Mouse (Mus musculus) embryonic facial prominence, embryonic 12.5 days (tissue): ENCODE measurements around the gene Ralbp1. TPM values are rescaled to one million over a fixed set of nuclear protein-coding genes. Genes with fewer than 3 reads are reported as not detected.

Experiments used
- ATAC-seq: fragments of 200-750 bp; cut with Nextera tagmentation; 2 replicates; pipeline ENCODE4 v1.8.0; 2017; ENCODE audit not compliant: insufficient number of reproducible peaks, insufficient read depth, low FRiP score, low TSS enrichment
- H3K27ac ChIP-seq: fragments of 300-500 bp; sonication (generic); 2 replicates; pipeline ENCODE4 v1.5.1; 2016; ENCODE audit warnings: mild to moderate bottlenecking
- H3K27me3 ChIP-seq: fragments of 300-500 bp; sonication (generic); 2 replicates; pipeline ENCODE4 v1.6.1; 2016; ENCODE audit warnings: mild to moderate bottlenecking, moderate library complexity
- H3K36me3 ChIP-seq: fragments of 300-500 bp; sonication (generic); 2 replicates; pipeline ENCODE4 v1.6.1; 2016; ENCODE audit warnings: mild to moderate bottlenecking
- H3K4me1 ChIP-seq: fragments of 300-500 bp; sonication (generic); 2 replicates; pipeline ENCODE4 v1.6.1; 2016
- H3K4me2 ChIP-seq: fragments of 300-500 bp; sonication (generic); replicated peaks from 2 replicates; pipeline ENCODE4 v1.6.1; 2016; ENCODE audit warnings: mild to moderate bottlenecking, moderate library complexity
- H3K4me3 ChIP-seq: fragments of 300-500 bp; sonication (generic); 2 replicates; pipeline ENCODE4 v1.5.1; 2016; ENCODE audit warnings: mild to moderate bottlenecking
- H3K9ac ChIP-seq: fragments of 300-500 bp; sonication (generic); 2 replicates; pipeline ENCODE4 v1.6.1; 2016; ENCODE audit warnings: mild to moderate bottlenecking, moderate library complexity
- H3K9me3 ChIP-seq: fragments of 300-500 bp; sonication (generic); 2 replicates; pipeline ENCODE4 v1.6.1; 2016; ENCODE audit warnings: mild to moderate bottlenecking, moderate library complexity
- WGBS: fragments of 180-500 bp; shearing (Covaris S2); methylation state at CpG from one replicate; pipeline ENCODE4 v1.1.7; 2016; 5-methylcytosine and 5-hydroxymethylcytosine counted together
- polyA plus RNA-seq: library from polyadenylated mRNA; unstranded; fragments of >200 nt; fragmentation: Nextera tagmentation; extraction: Ambion mirVana; gene quantifications from 2 replicates; pipeline ENCODE4 v1.2.1, GENCODE M21; 2016

The Ralbp1 gene
- polyA plus RNA-seq, 1 experiment from 2014 or later: 65.7 TPM

- 55% methylated on average over 6 of the region's 6 CpGs for WGBS
- H3K27ac ChIP-seq: no peak overlapping the region
- H3K4me1 ChIP-seq: peaks cover 8% of the 10 kb centered on the region; the same call in 1 of the 2 replicates
- no peak overlapping the region for H3K4me3 ChIP-seq
- H3K9ac ChIP-seq: no peak overlapping the region
- H3K27me3 ChIP-seq: no peaks in the 10 kb centered on the region
- 0 out of 2 replicates have a peak, but pooled peaks cover 5% of the 10 kb centered on the region for H3K36me3 ChIP-seq
- no peaks in the 10 kb centered on the region for H3K9me3 ChIP-seq
- no peak overlapping the region for H3K4me2 ChIP-seq
- ATAC-seq: no peak
These were observed 28.5 kb upstream of the Ralbp1 start for GRCm38 (mm10) chr17:65914083-65914482.

- ATAC-seq: no peak
- Histone ChIP-seq H3K27ac (no peak overlapping the region), H3K4me2 (no peak overlapping the region), H3K36me3 (0 out of 2 replicates have a peak, but pooled peaks cover 5% of the 10 kb centered on the region), H3K4me1 (peaks cover 12% of the 10 kb centered on the region; the same call in 1 of the 2 replicates), H3K9ac (no peak overlapping the region), H3K9me3 (no peaks in the 10 kb centered on the region), H3K4me3 (no peak overlapping the region), H3K27me3 (no peaks in the 10 kb centered on the region)
- 94% methylated on average over 2 of the region's 2 CpGs for WGBS
These were observed 26.6 kb upstream of the Ralbp1 start for GRCm38 (mm10) chr17:65912202-65912601.

- Histone ChIP-seq H3K4me1 (peaks cover 18% of the 10 kb centered on the region), H3K9me3 (no peaks in the 10 kb centered on the region), H3K27me3 (no peaks in the 10 kb centered on the region), H3K27ac (peak overlapping the region; percentile 42; the same call in 1 of the 2 replicates), H3K4me3 (no peak overlapping the region), H3K9ac (no peak overlapping the region), H3K4me2 (no peak overlapping the region), H3K36me3 (0 out of 2 replicates have a peak, but pooled peaks cover 5% of the 10 kb centered on the region)
- peak; percentile 70; the same call in 1 of the 2 replicates for ATAC-seq
- WGBS: 42% methylated on average over 15 of the region's 15 CpGs
These were observed 25.9 kb upstream of the Ralbp1 start for GRCm38 (mm10) chr17:65911285-65912069.

GRCm38 (mm10) chr17:65908270-65908669, 22.7 kb upstream of the Ralbp1 start:
- H3K36me3 ChIP-seq: no peaks in the 10 kb centered on the region
- ATAC-seq: no peak

GRCm38 (mm10) chr17:65906895-65907401, 21.4 kb upstream of the Ralbp1 start:
- ATAC-seq: no peak
- Histone ChIP-seq H3K27ac (peak overlapping the region; percentile 36; the same call in 1 of the 2 replicates), H3K36me3 (no peaks in the 10 kb centered on the region), H3K9me3 (no peaks in the 10 kb centered on the region), H3K4me2 (peak overlapping the region; percentile 13; the same call in 1 of the 2 replicates), H3K4me3 (no peak overlapping the region), H3K9ac (no peak overlapping the region), H3K27me3 (no peaks in the 10 kb centered on the region), H3K4me1 (peaks cover 20% of the 10 kb centered on the region)
- WGBS: 46% methylated on average over 11 of the region's 11 CpGs

More at GRCm38 (mm10) chr17:65908270-65908669, 22.7 kb upstream of the Ralbp1 start:
- Histone ChIP-seq H3K27ac (no peak overlapping the region), H3K9ac (no peak overlapping the region), H3K4me1 (peaks cover 20% of the 10 kb centered on the region), H3K27me3 (no peaks in the 10 kb centered on the region), H3K4me2 (no peak overlapping the region), H3K4me3 (no peak overlapping the region), H3K9me3 (no peaks in the 10 kb centered on the region)

- H3K9me3 ChIP-seq: no peaks in the 10 kb centered on the region
- H3K4me1 ChIP-seq: peaks cover 16% of the 10 kb centered on the region
- H3K4me2 ChIP-seq: peak overlapping the region; percentile 13; the same call in 1 of the 2 replicates
- ATAC-seq: no peak
- H3K27me3 ChIP-seq: no peaks in the 10 kb centered on the region
- H3K36me3 ChIP-seq: no peaks in the 10 kb centered on the region
- 38% methylated on average over 12 of the region's 12 CpGs for WGBS
- H3K4me3 ChIP-seq: no peak overlapping the region
- H3K9ac ChIP-seq: no peak overlapping the region
- no peak overlapping the region for H3K27ac ChIP-seq
These were observed 20.8 kb upstream of the Ralbp1 start for GRCm38 (mm10) chr17:65906313-65906894.

GRCm38 (mm10) chr17:65905241-65905640, 19.6 kb upstream of the Ralbp1 start:
- ATAC-seq: no peak
- Histone ChIP-seq H3K9ac (no peak overlapping the region), H3K27me3 (no peaks in the 10 kb centered on the region), H3K27ac (no peak overlapping the region), H3K4me2 (no peak overlapping the region), H3K9me3 (no peaks in the 10 kb centered on the region), H3K4me1 (peaks cover 16% of the 10 kb centered on the region), H3K4me3 (no peak overlapping the region), H3K36me3 (no peaks in the 10 kb centered on the region)
- WGBS: 71% methylated on average over 14 of the region's 14 CpGs

GRCm38 (mm10) chr17:65903826-65904225, 18.2 kb upstream of the Ralbp1 start:
- Histone ChIP-seq H3K9me3 (no peaks in the 10 kb centered on the region), H3K27ac (no peak overlapping the region), H3K4me2 (no peak overlapping the region), H3K4me1 (peaks cover 16% of the 10 kb centered on the region), H3K36me3 (no peaks in the 10 kb centered on the region), H3K9ac (no peak overlapping the region), H3K4me3 (no peak overlapping the region), H3K27me3 (no peaks in the 10 kb centered on the region)
- ATAC-seq: no peak
- WGBS: 89% methylated on average over 8 of the region's 8 CpGs

- H3K4me1 ChIP-seq: peaks cover 16% of the 10 kb centered on the region
- no peak overlapping the region for H3K4me2 ChIP-seq
- H3K9ac ChIP-seq: no peak overlapping the region
- no peak overlapping the region for H3K27ac ChIP-seq
- H3K9me3 ChIP-seq: no peaks in the 10 kb centered on the region
- no peak overlapping the region for H3K4me3 ChIP-seq
- ATAC-seq: no peak
- WGBS: 96% methylated on average over 1 of the region's 1 CpGs
- no peaks in the 10 kb centered on the region for H3K36me3 ChIP-seq
- no peaks in the 10 kb centered on the region for H3K27me3 ChIP-seq
These were observed 17.4 kb upstream of the Ralbp1 start for GRCm38 (mm10) chr17:65903011-65903410.

- 81% methylated on average over 6 of the region's 6 CpGs for WGBS
- ATAC-seq: no peak
These were observed 16.7 kb upstream of the Ralbp1 start for GRCm38 (mm10) chr17:65902281-65902680.

GRCm38 (mm10) chr17:65896016-65896415, 10.4 kb upstream of the Ralbp1 start:
- H3K27me3 ChIP-seq: no peaks in the 10 kb centered on the region
- WGBS: 70% methylated on average over 3 of the region's 3 CpGs
- no peaks in the 10 kb centered on the region for H3K4me1 ChIP-seq
- no peak for ATAC-seq
- H3K4me3 ChIP-seq: no peak overlapping the region
- H3K9ac ChIP-seq: no peak overlapping the region
- H3K4me2 ChIP-seq: no peak overlapping the region
- H3K27ac ChIP-seq: no peak overlapping the region
- H3K9me3 ChIP-seq: no peaks in the 10 kb centered on the region
- H3K36me3 ChIP-seq: no peaks in the 10 kb centered on the region

More at GRCm38 (mm10) chr17:65902281-65902680, 16.7 kb upstream of the Ralbp1 start:
- Histone ChIP-seq H3K9me3 (no peaks in the 10 kb centered on the region), H3K27ac (no peak overlapping the region), H3K4me1 (peaks cover 13% of the 10 kb centered on the region), H3K9ac (no peak overlapping the region), H3K4me3 (no peak overlapping the region), H3K36me3 (no peaks in the 10 kb centered on the region), H3K4me2 (no peak overlapping the region), H3K27me3 (no peaks in the 10 kb centered on the region)

GRCm38 (mm10) chr17:65889476-65889875, 3.9 kb upstream of the Ralbp1 start:
- WGBS: 84% methylated on average over 5 of the region's 5 CpGs
- H3K4me1 ChIP-seq: 0 out of 2 replicates have a peak, but pooled peaks cover 10% of the 10 kb centered on the region
- no peak overlapping the region for H3K27ac ChIP-seq
- no peaks in the 10 kb centered on the region for H3K36me3 ChIP-seq
- no peak overlapping the region for H3K4me3 ChIP-seq
- H3K27me3 ChIP-seq: no peaks in the 10 kb centered on the region
- ATAC-seq: no peak
- H3K4me2 ChIP-seq: no peak overlapping the region
- H3K9me3 ChIP-seq: no peaks in the 10 kb centered on the region
- H3K9ac ChIP-seq: no peak overlapping the region
